Mouse (Mus musculus): ENCODE results near the gene Nt5c2. TPM values are rescaled to one million over a fixed set of nuclear protein-coding genes. Genes with fewer than 3 reads are reported as not detected.

Nt5c2 gene
- 34.7 TPM for polyA plus RNA-seq (2014; fragmentation: Illumina TruSeq; extraction: RNeasy Lipid Tissue Mini Kit (QIAGEN cat#74804); ENCODE audit: low read depth, low replicate concordance)

DNA sequence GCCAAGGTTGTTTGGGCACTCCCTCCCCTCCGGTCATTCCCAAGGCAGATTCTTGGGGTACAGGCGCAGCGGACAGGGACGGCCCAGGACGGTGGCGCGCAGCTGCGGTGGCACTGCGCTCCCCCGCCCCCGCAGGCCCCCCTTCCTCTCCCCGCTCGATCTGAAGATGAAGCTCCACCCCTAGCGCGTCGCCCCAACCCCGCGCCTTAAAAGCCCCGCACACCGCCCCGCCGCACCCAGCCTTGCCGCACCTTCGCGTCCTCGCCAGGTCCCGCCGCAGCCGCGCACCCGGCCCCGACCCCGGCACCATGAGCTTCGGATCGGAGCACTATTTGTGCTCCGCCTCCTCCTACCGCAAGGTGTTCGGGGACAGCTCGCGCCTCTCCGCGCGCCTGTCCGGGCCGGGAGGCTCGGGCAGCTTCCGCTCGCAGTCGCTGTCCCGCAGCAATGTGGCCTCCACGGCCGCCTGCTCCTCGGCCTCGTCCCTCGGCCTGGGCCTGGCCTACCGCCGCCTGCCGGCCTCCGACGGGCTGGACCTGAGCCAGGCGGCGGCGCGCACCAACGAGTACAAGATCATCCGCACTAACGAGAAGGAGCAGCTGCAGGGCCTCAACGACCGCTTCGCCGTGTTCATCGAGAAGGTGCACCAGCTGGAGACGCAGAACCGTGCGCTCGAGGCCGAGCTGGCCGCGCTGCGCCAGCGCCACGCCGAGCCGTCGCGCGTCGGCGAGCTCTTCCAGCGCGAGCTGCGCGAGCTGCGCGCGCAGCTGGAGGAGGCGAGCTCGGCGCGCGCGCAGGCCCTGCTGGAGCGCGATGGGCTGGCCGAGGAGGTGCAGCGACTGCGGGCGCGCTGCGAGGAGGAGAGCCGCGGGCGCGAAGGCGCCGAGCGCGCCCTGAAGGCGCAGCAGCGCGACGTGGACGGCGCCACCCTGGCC, at the start of gene Nt5c2, which contains the start of gene Ina:
Gene Nt5c2, minus strand, starts transcription at position 707 of the 935 bp plus-strand sequence.
Gene Ina, plus strand, starts transcription at position 252 of the 935 bp plus-strand sequence.

DNA sequence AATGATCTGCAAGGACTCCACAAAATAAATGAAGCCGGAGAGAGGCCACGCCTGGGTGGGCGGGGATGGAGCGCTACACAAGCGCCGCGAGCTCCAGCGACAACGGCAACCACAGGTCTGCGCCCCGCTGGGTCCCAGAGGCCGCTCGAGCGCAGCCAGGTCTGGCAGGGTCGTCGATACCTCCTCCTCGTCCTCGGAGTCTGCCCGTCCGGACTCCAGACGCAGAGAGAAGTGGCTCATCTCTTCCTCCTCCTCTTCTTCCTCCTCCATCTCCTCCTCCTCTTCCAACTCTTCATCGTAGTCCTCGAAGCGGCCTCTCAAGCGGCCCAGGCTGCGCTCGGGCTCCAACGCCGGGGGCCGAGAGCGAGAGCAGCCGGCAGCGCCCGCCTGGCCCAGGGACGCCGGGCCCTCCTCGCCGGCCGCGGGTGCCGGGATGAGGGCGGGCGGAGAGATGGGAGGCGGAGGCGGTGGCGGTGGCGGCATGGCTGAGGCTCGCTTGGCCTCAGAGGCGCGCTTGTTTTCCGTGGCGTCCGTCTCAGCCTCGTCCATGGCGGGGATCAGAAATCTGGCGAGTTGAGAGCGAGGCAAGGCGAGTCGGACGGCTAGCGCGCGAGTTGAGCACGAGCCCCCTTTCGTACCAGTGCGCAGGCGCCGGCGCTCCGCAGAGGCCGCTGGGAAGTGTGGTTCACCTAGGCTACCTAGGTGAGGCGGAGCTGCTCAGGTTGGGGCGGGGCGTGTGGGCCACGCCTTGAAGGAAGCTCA, 35.5 kb upstream of the Nt5c2 start, which contains the start of gene Pcgf6:
Gene Pcgf6, minus strand, starts transcription at position 636 of the 762 bp plus-strand sequence.

Other genes starting within 250 kb of the Nt5c2 start
- not detected for gene Ina, start 455 bp downstream of the Nt5c2 start, polyA plus RNA-seq (2014; fragmentation: Illumina TruSeq; extraction: RNeasy Lipid Tissue Mini Kit (QIAGEN cat#74804); ENCODE audit: low read depth, low replicate concordance)
- 4.6 TPM for gene Pcgf6, start 35.8 kb upstream of the Nt5c2 start, polyA plus RNA-seq (2014; fragmentation: Illumina TruSeq; extraction: RNeasy Lipid Tissue Mini Kit (QIAGEN cat#74804); ENCODE audit: low read depth, low replicate concordance)
- gene Taf5, start 52.6 kb upstream of the Nt5c2 start, polyA plus RNA-seq (2014; fragmentation: Illumina TruSeq; extraction: RNeasy Lipid Tissue Mini Kit (QIAGEN cat#74804); ENCODE audit: low read depth, low replicate concordance): 2.6 TPM
- 2,694 TPM for gene Usmg5, start 75.5 kb upstream of the Nt5c2 start, polyA plus RNA-seq (2014; fragmentation: Illumina TruSeq; extraction: RNeasy Lipid Tissue Mini Kit (QIAGEN cat#74804); ENCODE audit: low read depth, low replicate concordance)
- gene Pdcd11, start 75.6 kb upstream of the Nt5c2 start, polyA plus RNA-seq (2014; fragmentation: Illumina TruSeq; extraction: RNeasy Lipid Tissue Mini Kit (QIAGEN cat#74804); ENCODE audit: low read depth, low replicate concordance): 12.6 TPM
- 5.2 TPM for gene Calhm2, start 123.1 kb upstream of the Nt5c2 start, polyA plus RNA-seq (2014; fragmentation: Illumina TruSeq; extraction: RNeasy Lipid Tissue Mini Kit (QIAGEN cat#74804); ENCODE audit: low read depth, low replicate concordance)
- gene Calhm1, start 129.1 kb upstream of the Nt5c2 start, polyA plus RNA-seq (2014; fragmentation: Illumina TruSeq; extraction: RNeasy Lipid Tissue Mini Kit (QIAGEN cat#74804); ENCODE audit: low read depth, low replicate concordance): not detected
- gene Calhm3, start 142.6 kb upstream of the Nt5c2 start, polyA plus RNA-seq (2014; fragmentation: Illumina TruSeq; extraction: RNeasy Lipid Tissue Mini Kit (QIAGEN cat#74804); ENCODE audit: low read depth, low replicate concordance): not detected
- 1.3 TPM for gene Neurl1a, start 163.7 kb upstream of the Nt5c2 start, polyA plus RNA-seq (2014; fragmentation: Illumina TruSeq; extraction: RNeasy Lipid Tissue Mini Kit (QIAGEN cat#74804); ENCODE audit: low read depth, low replicate concordance)